Mouse (Mus musculus) embryonic facial prominence, embryonic 10.5 days (tissue): ENCODE results near the gene Eps15l1. TPM values are rescaled to one million over a fixed set of nuclear protein-coding genes. Genes with fewer than 3 reads are reported as not detected.
A peak's percentile ranks its signal among the peaks of the same experiment; 100 is the strongest.

Experiments used
- DNase-seq: peaks from one replicate; pipeline ENCODE4 v3.0.0-alpha.2; 2017; ENCODE audit warnings: low spot score
- H3K27ac ChIP-seq: fragments of 300-500 bp; sonication (generic); replicated peaks from 2 replicates; pipeline ENCODE4 v1.5.1; 2016; ENCODE audit warnings: mild to moderate bottlenecking
- H3K27me3 ChIP-seq: fragments of 300-500 bp; sonication (generic); replicated peaks from 2 replicates; pipeline ENCODE4 v1.6.1; 2016; ENCODE audit warnings: low read depth, mild to moderate bottlenecking; ENCODE audit not compliant: poor library complexity, severe bottlenecking
- H3K36me3 ChIP-seq: fragments of 300-500 bp; sonication (generic); replicated peaks from 2 replicates; pipeline ENCODE4 v1.6.1; 2016; ENCODE audit warnings: mild to moderate bottlenecking, moderate library complexity
- H3K4me1 ChIP-seq: fragments of 300-500 bp; sonication (generic); 2 replicates; pipeline ENCODE4 v1.6.1; 2016
- H3K4me3 ChIP-seq: fragments of 300-500 bp; sonication (generic); 2 replicates; pipeline ENCODE4 v1.5.1; 2016; ENCODE audit warnings: mild to moderate bottlenecking, moderate library complexity
- H3K9me3 ChIP-seq: fragments of 300-500 bp; sonication (generic); 2 replicates; pipeline ENCODE4 v1.6.1; 2016; ENCODE audit warnings: mild to moderate bottlenecking
- WGBS: fragments of 180-500 bp; shearing (Covaris S2); methylation state at CpG from one replicate; pipeline ENCODE4 v1.1.7; 2016; 5-methylcytosine and 5-hydroxymethylcytosine counted together
- polyA plus RNA-seq: library from polyadenylated mRNA; unstranded; fragments of >200 nt; fragmentation: Nextera tagmentation; extraction: Ambion mirVana; gene quantifications from 2 replicates; pipeline ENCODE4 v1.2.1, GENCODE M21; 2016

Gene Eps15l1
- polyA plus RNA-seq, 1 experiment from 2014 or later: 81.6 TPM

GRCm38 (mm10) chr8:72443994-72444350, 22.7 kb upstream of the Eps15l1 start:
- H3K27me3 ChIP-seq: no peaks in the 10 kb centered on the region
- peak overlapping the region; percentile 85 for H3K27ac ChIP-seq
- H3K4me1 ChIP-seq: peaks cover 8% of the 10 kb centered on the region
- peak overlapping the region; percentile 62 for H3K4me3 ChIP-seq
- H3K9me3 ChIP-seq: no peaks in the 10 kb centered on the region
- whole genome bisulfite sequencing: 46% methylated on average over 6 of the region's 6 CpGs
- peaks cover 22% of the 10 kb centered on the region for H3K36me3 ChIP-seq
- DNase-seq: no peak

GRCm38 (mm10) chr8:72443338-72443993, 22.2 kb upstream of the Eps15l1 start, which contains the start of the genes Calr3 and 1700030K09Rik:
Gene Calr3, minus strand, starts transcription at chr8:72443870.
Gene 1700030K09Rik, plus strand, starts transcription at chr8:72443880.
- WGBS: 6% methylated on average over 34 of the region's 34 CpGs
- no peaks in the 10 kb centered on the region for H3K27me3 ChIP-seq
- DNase-seq: peak; percentile 98

GRCm38 (mm10) chr8:72438248-72439015, 17.2 kb upstream of the Eps15l1 start:
- Histone ChIP-seq H3K27me3 (no peaks in the 10 kb centered on the region), H3K4me1 (peaks cover 7% of the 10 kb centered on the region), H3K4me3 (no peak overlapping the region), H3K36me3 (no peaks in the 10 kb centered on the region), H3K9me3 (no peaks in the 10 kb centered on the region), H3K27ac (no peak overlapping the region)
- WGBS: 77% methylated on average over 8 of the region's 8 CpGs
- no peak for DNase-seq

More at GRCm38 (mm10) chr8:72443338-72443993, 22.2 kb upstream of the Eps15l1 start, which contains the start of the genes Calr3 and 1700030K09Rik:
- peaks cover 21% of the 10 kb centered on the region for H3K36me3 ChIP-seq
- H3K27ac ChIP-seq: peak within 1 kb of the TSS; percentile 85
- H3K9me3 ChIP-seq: no peaks in the 10 kb centered on the region
- peak within 1 kb of the TSS; percentile 62 for H3K4me3 ChIP-seq
- peaks cover 8% of the 10 kb centered on the region for H3K4me1 ChIP-seq

- Histone ChIP-seq H3K27me3 (no peaks in the 10 kb centered on the region), H3K9me3 (no peaks in the 10 kb centered on the region), H3K27ac (no peak overlapping the region), H3K4me1 (no peaks in the 10 kb centered on the region), H3K4me3 (no peak overlapping the region), H3K36me3 (no peaks in the 10 kb centered on the region)
- 75% methylated on average over 2 of the region's 2 CpGs for WGBS
- no peak for DNase-seq
These were observed 13.7 kb upstream of the Eps15l1 start for GRCm38 (mm10) chr8:72434952-72435351.

- Histone ChIP-seq H3K36me3 (no peaks in the 10 kb centered on the region), H3K9me3 (no peaks in the 10 kb centered on the region), H3K4me1 (no peaks in the 10 kb centered on the region), H3K27me3 (no peaks in the 10 kb centered on the region), H3K27ac (no peak overlapping the region), H3K4me3 (no peak overlapping the region)
- WGBS: 49% methylated on average over 13 of the region's 13 CpGs
- DNase-seq: no peak
These were observed 8.4 kb upstream of the Eps15l1 start for GRCm38 (mm10) chr8:72429676-72430075.

- no peaks in the 10 kb centered on the region for H3K27me3 ChIP-seq
- no peak overlapping the region for H3K4me3 ChIP-seq
- 68% methylated on average over 1 of the region's 1 CpGs for WGBS
- DNase-seq: no peak
- no peaks in the 10 kb centered on the region for H3K9me3 ChIP-seq
- peaks cover 39% of the 10 kb centered on the region for H3K4me1 ChIP-seq
- no peak overlapping the region for H3K27ac ChIP-seq
- peaks cover 11% of the 10 kb centered on the region for H3K36me3 ChIP-seq
These were observed 1.7 kb upstream of the Eps15l1 start for GRCm38 (mm10) chr8:72422926-72423325.

GRCm38 (mm10) chr8:72420571-72421361, 494 bp downstream of the Eps15l1 start:
- Histone ChIP-seq H3K4me1 (peaks cover 61% of the 10 kb centered on the region), H3K27ac (peak overlapping the region; percentile 95), H3K9me3 (no peaks in the 10 kb centered on the region), H3K27me3 (no peaks in the 10 kb centered on the region), H3K36me3 (peaks cover 14% of the 10 kb centered on the region), H3K4me3 (peak overlapping the region; percentile 96)
- 1% methylated on average over 73 of the region's 73 CpGs for WGBS
- peak; percentile 65 for DNase-seq

GRCm38 (mm10) chr8:72418073-72418472, 3.2 kb downstream of the Eps15l1 start:
- Histone ChIP-seq H3K4me1 (peaks cover 72% of the 10 kb centered on the region), H3K27me3 (no peaks in the 10 kb centered on the region), H3K4me3 (no peak overlapping the region), H3K36me3 (peaks cover 37% of the 10 kb centered on the region), H3K27ac (no peak overlapping the region), H3K9me3 (no peaks in the 10 kb centered on the region)
- DNase-seq: no peak
- 92% methylated on average over 4 of the region's 4 CpGs for WGBS

- DNase-seq: no peak
- Histone ChIP-seq H3K36me3 (peaks cover 58% of the 10 kb centered on the region), H3K9me3 (no peaks in the 10 kb centered on the region), H3K27me3 (no peaks in the 10 kb centered on the region), H3K4me1 (peaks cover 56% of the 10 kb centered on the region), H3K27ac (no peak overlapping the region), H3K4me3 (no peak overlapping the region)
- 74% methylated on average over 2 of the region's 2 CpGs for WGBS
These were observed 6.0 kb downstream of the Eps15l1 start for GRCm38 (mm10) chr8:72415252-72415651.

GRCm38 (mm10) chr8:72413839-72414238, 7.4 kb downstream of the Eps15l1 start:
- Histone ChIP-seq H3K27ac (no peak overlapping the region), H3K4me3 (no peak overlapping the region), H3K9me3 (no peaks in the 10 kb centered on the region), H3K36me3 (peaks cover 55% of the 10 kb centered on the region), H3K27me3 (no peaks in the 10 kb centered on the region), H3K4me1 (peaks cover 47% of the 10 kb centered on the region)
- no peak for DNase-seq
- WGBS: 89% methylated on average over 7 of the region's 7 CpGs

GRCm38 (mm10) chr8:72409443-72409842, 11.8 kb downstream of the Eps15l1 start:
- no peaks in the 10 kb centered on the region for H3K9me3 ChIP-seq
- 40% methylated on average over 3 of the region's 3 CpGs for WGBS
- H3K36me3 ChIP-seq: peaks cover 41% of the 10 kb centered on the region
- no peak for DNase-seq
- H3K4me1 ChIP-seq: peaks cover 5% of the 10 kb centered on the region; the same call in 1 of the 2 replicates
- no peak overlapping the region for H3K27ac ChIP-seq
- no peaks in the 10 kb centered on the region for H3K27me3 ChIP-seq
- no peak overlapping the region for H3K4me3 ChIP-seq

GRCm38 (mm10) chr8:72407878-72408277, 13.4 kb downstream of the Eps15l1 start:
- H3K36me3 ChIP-seq: peaks cover 30% of the 10 kb centered on the region
- no peaks in the 10 kb centered on the region for H3K27me3 ChIP-seq
- no peak for DNase-seq
- H3K4me1 ChIP-seq: peaks cover 8% of the 10 kb centered on the region; the same call in 1 of the 2 replicates
- H3K4me3 ChIP-seq: no peak overlapping the region
- H3K9me3 ChIP-seq: no peaks in the 10 kb centered on the region
- no peak overlapping the region for H3K27ac ChIP-seq
- WGBS: 91% methylated on average over 1 of the region's 1 CpGs
